Mouse (Mus musculus): ENCODE results near the gene Spata2l. TPM values are rescaled to one million over a fixed set of nuclear protein-coding genes. Genes with fewer than 3 reads are reported as not detected.
A peak's percentile ranks its signal among the peaks of the same experiment; 100 is the strongest.
"Not testable (repeated sequence)": the region's sequence is repeated elsewhere in the genome, so short reads cannot be mapped to it uniquely, and the experiment has no call there.

The Spata2l gene
- total RNA-seq, 2 experiments from 2014 or later = 1.1 to 1.7 TPM

- no peak for DNase-seq (ENCODE audit: low spot score)
Observed at GRCm38 (mm10) chr8:123247748-123248147, 11.7 kb upstream of the Spata2l start.

DNA sequence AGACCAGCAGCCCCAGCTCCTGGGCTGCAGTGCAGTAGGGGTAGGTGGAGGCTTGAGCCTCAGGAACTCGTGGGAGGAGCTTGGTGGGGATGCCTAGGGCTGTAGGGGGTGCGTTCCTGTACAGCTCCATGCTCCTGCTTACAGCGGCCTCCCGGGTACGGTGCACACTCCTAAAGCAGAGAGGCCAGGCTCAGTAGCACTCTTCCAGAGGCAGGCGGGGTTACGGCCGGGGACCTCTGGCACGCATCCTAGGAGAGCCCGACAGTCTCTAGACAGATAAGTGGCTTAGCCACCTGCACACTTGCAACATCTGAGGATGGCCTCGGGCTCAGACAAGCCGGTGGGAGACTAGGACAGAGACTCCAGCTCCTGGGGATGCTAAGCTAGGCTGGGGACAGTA, 9.5 kb upstream of the Spata2l start:
- no peak for DNase-seq (ENCODE audit: low spot score)

DNA sequence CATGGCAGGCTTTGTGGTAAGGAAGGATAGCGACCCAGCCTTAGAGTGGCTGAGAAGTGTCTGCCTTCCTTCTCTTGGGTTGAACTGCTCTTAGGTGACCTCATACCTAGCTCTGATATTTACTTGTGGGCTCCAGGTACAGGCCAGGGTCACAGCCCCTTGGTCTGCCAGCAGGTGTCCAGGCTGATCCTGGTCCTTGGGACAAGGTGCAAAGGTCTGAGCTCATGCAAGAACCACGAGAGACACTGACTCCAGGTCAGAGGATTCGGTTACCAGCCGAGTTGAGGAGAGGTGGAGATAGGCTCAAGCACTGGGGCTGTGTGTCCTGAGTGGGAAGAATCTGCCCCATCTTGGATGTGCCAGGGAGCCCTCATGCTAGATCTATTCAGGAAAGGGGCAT, 8.3 kb upstream of the Spata2l start:
- no peak for DNase-seq (ENCODE audit: low spot score)

- DNase-seq (ENCODE audit: low spot score) = no peak
Observed at GRCm38 (mm10) chr8:123243053-123243452, 7.0 kb upstream of the Spata2l start.

DNA sequence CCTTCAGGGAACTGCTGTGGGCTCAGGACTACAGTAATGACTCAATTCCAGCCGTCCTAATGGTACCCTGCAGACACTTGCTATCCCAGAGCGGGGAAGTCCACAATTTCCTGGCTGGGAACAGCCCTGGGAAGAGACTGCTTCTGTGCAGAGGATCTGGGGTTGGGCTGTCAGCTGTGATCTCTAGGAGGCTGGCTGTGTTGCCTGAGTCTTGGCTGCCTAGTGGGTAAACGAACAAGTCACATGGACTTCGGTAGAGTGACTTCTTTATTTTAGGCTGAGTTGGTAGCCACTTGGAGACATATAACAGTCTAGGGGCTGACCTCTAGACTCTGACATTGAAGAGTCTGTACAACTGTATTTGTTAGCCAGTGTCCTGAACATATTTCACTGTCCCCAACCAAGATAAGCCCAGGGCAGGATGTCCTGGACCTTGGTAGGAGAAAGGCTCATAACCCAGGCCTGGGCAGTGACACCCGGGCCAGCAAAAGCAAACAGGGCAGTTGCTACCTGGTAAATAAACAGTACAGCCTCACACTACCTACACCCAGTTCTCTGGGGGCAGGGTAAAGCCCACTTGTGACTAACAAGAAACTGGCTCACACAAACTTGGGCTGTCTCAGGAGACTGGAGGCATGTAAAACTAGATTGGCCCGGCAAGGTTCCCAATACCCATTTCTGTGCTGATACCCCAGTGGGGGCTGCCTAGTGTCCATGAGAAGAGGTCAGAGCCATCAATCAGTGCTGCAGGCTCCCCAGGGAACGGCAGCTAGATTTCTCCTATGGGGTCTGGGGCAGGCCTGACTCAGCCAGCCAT, 6.3 kb upstream of the Spata2l start:
- no peak for DNase-seq (ENCODE audit: low spot score)

DNA sequence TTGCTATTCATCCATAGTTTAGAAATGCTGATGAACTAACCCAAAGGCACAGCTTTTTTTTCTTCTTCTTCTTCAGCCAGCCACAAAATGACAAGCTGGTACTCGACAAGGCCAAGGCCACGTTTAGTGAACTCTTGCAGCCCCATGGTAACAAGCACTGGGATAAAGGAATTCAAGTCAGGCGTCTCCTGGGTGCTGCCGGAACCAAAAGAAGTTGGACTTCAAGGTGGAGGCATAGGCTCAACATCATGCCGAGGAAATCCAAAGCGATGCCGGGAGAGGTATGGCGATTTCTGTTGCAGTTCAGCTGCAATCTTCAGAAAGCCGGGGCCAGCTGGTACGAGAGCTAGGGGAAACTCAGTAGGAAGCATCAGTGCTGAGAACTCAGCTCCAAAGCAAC, 3.4 kb upstream of the Spata2l start:
- no peak for DNase-seq (ENCODE audit: low spot score)

DNA sequence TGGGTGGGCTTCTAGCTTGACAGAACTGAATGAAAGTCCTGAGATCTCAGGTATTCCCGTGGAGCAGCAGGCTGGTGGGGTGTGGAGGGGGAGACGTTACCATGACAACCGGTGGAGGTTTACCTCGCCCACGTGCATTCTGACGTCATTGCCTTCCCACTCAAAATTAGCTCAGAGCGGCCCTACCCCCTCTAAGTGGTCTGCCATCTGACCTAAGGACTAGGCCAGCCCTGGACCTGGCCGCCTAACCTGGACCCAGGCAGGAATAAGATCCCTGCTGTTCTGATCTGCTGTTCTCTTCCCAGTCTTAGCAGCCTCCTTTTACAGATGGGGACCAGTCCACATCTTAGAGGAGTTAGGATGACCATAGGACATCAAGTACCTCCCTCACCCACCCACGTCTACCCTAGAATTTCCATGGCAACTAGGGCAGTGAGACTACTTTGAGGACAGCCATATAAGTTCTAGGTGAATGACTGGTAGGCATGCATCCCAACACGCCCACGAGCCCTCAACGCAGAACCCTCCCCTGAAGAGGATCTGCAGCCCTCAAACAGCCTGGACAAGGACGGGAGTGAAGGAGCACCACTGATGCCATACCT, 1.0 kb downstream of the Spata2l start:
- no peak for DNase-seq (ENCODE audit: low spot score)

DNA sequence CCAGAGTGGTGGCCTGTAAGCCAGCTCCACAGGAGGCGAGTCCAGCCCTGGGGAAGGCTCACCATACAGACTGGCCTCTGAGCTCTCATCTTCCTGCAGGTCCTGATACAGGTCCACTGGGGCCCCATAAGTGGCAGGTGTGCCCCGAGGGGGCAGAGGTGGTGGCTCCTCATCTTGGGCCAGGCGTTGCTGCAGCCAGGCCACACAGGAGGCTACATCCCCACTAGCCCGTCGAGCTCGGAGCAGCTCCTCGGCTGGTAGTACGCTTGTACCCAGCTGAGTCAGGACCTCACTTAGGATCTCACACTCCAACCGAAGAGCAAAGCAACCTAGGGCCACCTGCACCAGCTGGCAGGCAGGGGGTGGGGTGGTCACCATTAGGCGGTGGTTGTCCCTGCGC, 2.3 kb downstream of the Spata2l start:
- no peak for DNase-seq (ENCODE audit: low spot score)

GRCm38 (mm10) chr8:123233300-123233699, 2.7 kb downstream of the Spata2l start:
- DNase-seq (ENCODE audit: low spot score) = no peak

GRCm38 (mm10) chr8:123232553-123232952, 3.5 kb downstream of the Spata2l start:
- DNase-seq (ENCODE audit: low spot score) = no peak

DNA sequence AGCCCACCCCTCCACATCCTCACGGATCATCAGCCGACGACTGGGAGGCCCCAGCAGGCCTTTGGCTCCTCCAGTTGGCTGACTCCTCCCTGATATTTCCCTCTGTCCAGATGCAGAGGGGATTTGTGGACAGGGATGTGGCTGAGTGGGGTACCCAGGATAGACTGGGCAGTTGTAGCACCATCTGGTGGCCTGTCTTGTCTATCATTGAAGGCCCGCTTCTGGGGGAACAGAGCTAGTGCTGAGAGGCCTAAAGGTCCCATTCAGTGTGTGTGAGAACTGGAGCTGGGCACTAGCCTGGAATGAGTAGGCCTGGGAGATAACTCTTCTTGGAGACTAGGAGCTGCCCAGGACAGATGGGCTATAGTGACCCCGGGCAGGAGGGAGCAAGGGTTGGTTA, 4.3 kb downstream of the Spata2l start:
- DNase-seq (ENCODE audit: low spot score) = no peak

- DNase-seq (ENCODE audit: low spot score) = not testable (repeated sequence)
Observed at GRCm38 (mm10) chr8:123230326-123230725, 5.7 kb downstream of the Spata2l start.

DNA sequence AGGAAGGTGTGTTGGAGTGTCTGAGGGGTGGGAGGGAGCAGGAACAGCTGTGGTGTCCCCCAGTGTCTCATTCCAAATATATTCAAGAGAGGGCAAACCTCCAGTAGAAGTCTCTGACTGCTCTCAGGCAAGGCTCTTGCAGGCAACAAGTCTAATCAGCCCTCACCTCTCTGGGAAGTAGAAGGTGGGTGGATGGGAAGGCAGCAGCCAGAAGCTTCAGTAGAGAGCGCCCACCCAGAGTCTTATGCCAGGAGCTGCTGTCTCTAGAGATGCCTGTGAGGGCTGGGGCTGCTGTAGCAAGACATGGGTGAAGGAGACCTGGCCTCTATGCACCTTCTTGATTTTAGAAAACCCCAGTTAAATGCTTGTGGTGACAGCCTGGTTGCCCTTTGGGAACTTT, 7.6 kb downstream of the Spata2l start:
- no peak for DNase-seq (ENCODE audit: low spot score)

DNA sequence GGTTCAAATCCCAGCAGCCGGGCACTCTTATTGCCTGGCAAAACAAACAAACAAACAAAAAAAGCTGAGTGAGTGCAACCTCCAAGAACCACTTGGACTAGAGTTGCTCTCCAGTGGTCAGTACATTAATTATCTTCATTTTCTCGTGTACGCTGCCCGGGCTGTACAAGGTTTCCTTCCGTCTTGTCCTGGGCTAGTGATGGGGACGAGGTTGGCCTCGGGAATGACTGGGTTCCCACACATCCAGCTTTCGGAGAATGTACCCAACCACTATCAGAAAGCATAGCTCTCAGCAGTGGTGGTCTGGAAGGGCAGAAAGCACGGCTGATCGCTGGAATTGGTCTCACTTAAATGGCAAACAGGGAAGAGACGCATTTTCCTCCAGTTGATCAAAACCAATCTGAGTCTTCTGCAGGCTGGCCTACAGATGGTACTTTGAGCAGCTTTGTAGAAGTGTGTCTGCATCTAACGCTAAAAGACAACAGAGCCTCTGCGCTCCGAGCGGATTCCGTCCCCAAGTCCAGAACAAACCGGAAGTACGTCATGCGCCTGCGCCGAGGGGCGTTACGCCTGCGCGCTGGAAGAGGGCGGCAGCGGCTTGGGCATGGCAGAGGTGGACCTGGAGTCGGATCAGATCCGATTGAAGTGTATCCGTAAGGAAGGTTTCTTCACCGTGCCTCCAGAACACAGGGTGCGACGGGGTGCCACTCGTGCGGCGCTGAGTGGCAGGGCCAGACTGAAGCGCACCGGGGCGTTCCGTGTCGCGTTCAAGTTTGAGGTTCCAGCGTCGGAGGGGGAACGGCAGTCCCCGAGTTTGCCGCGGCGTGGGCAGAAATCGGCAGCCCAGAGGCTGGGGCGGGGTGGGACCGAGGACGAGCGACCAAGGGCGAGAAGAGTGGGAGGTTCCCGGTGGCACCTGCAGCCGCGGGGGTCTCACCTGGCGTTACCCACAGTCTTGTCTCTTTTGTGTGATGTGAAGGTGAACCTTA, 11.5 kb downstream of the Spata2l start, which contains the start of gene Cdk10:
TSS of gene Cdk10 (plus strand) at position 565 of the 989 bp plus-strand sequence.
- peak; percentile 94 for DNase-seq (ENCODE audit: low spot score)

GRCm38 (mm10) chr8:123220917-123221316, 15.1 kb downstream of the Spata2l start:
- no peak for DNase-seq (ENCODE audit: low spot score)

GRCm38 (mm10) chr8:123215430-123215829, 20.6 kb downstream of the Spata2l start:
- no peak for DNase-seq (ENCODE audit: low spot score)

GRCm38 (mm10) chr8:123213118-123213772, 22.8 kb downstream of the Spata2l start:
- DNase-seq (ENCODE audit: low spot score) = no peak

GRCm38 (mm10) chr8:123212321-123213117, 23.5 kb downstream of the Spata2l start, which contains the start of the genes Chmp1a and Spata33:
Gene Chmp1a, minus strand, starts transcription at chr8:123212763.
Gene Spata33, plus strand, starts transcription at chr8:123212832.
- peak; percentile 81 for DNase-seq (ENCODE audit: low spot score)

GRCm38 (mm10) chr8:123211876-123212275, 24.2 kb downstream of the Spata2l start:
- DNase-seq (ENCODE audit: low spot score) = no peak

DNA sequence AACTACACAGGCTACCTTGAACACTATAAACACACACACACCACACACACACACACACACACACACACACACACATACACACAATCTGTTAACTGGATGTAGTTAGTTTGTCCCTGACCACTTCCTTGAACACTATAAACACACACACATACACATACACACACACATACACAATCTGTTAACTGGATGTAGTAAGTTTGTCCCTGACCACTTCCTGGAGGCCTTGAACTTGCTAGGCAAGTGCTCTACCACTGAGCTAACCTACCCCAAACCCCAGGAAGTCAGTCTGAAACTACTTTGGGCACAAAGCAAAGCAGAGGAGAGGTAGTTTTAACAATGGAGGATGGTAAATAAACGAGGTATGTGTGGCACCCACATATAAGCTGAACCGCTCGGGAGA, 32.5 kb downstream of the Spata2l start:
- no peak for DNase-seq (ENCODE audit: low spot score)

All from gastrocnemius, adult 18-20 months (tissue).